Mouse (Mus musculus): ENCODE results near the gene Ints7.

GRCm38 (mm10) chr1:191638404-191638803 lies 63.0 kb downstream of the Ints7 start:
- no peak for TF ChIP-seq CTCF (IDR thresholded peaks at IDR 0.05; ENCODE audit: borderline replicate concordance, extremely low read depth, insufficient read depth, insufficient read length)
- no peak for TF ChIP-seq POLR2A (IDR thresholded peaks at IDR 0.05; ENCODE audit: borderline replicate concordance, extremely low read depth, insufficient read depth, insufficient read length, poor library complexity, severe bottlenecking)
